Mouse (Mus musculus) midbrain, embryonic 11.5 days (tissue): ENCODE results near the gene Slc4a11. TPM values are rescaled to one million over a fixed set of nuclear protein-coding genes. Genes with fewer than 3 reads are reported as not detected.
"Not testable (repeated sequence)": the region's sequence is repeated elsewhere in the genome, so short reads cannot be mapped to it uniquely, and the experiment has no call there.

Experiments used
- ATAC-seq: fragments of 200-750 bp; cut with Nextera tagmentation; 2 replicates; pipeline ENCODE4 v1.8.0; 2017; ENCODE audit warnings: moderate TSS enrichment, moderate library complexity; ENCODE audit not compliant: low FRiP score
- DNase-seq: peaks from one replicate; pipeline ENCODE4 v3.0.0; 2015; ENCODE audit warnings: low spot score; ENCODE audit errors: missing footprints
- H3K27ac ChIP-seq: fragments of 300-500 bp; sonication (generic); 2 replicates; pipeline ENCODE4 v1.5.1; 2014; ENCODE audit warnings: low read depth, low read length
- H3K27me3 ChIP-seq: fragments of 300-500 bp; sonication (generic); 2 replicates; pipeline ENCODE4 v1.6.1; 2014; ENCODE audit warnings: mild to moderate bottlenecking, low read length, moderate library complexity, mixed read lengths; ENCODE audit not compliant: control insufficient read depth, insufficient read depth
- H3K36me3 ChIP-seq: fragments of 300-500 bp; sonication (generic); 2 replicates; pipeline ENCODE4 v1.6.1; 2014; ENCODE audit warnings: mild to moderate bottlenecking, low read length, moderate library complexity, mixed read lengths; ENCODE audit not compliant: control insufficient read depth, insufficient read depth
- H3K4me1 ChIP-seq: fragments of 300-500 bp; sonication (generic); 2 replicates; pipeline ENCODE4 v1.6.1; 2014; ENCODE audit warnings: low read length; ENCODE audit not compliant: control insufficient read depth, insufficient read depth
- H3K4me2 ChIP-seq: fragments of 300-500 bp; sonication (generic); 2 replicates; pipeline ENCODE4 v1.6.1; 2014; ENCODE audit warnings: mild to moderate bottlenecking, moderate library complexity
- H3K4me3 ChIP-seq: fragments of 300-500 bp; sonication (generic); 2 replicates; pipeline ENCODE4 v1.5.1; 2014; ENCODE audit warnings: low read depth, low read length
- H3K9ac ChIP-seq: fragments of 300-500 bp; sonication (generic); 2 replicates; pipeline ENCODE4 v1.6.1; 2014; ENCODE audit warnings: low read length
- H3K9me3 ChIP-seq: fragments of 300-500 bp; sonication (generic); 2 replicates; pipeline ENCODE4 v1.6.1; 2016; ENCODE audit warnings: low read length; ENCODE audit not compliant: control insufficient read depth
- WGBS: fragments of 180-500 bp; shearing (Covaris S2); extraction: QIAGEN DNeasy Blood & Tissue Kit; methylation state at CpG from one replicate; pipeline ENCODE4 v1.1.7; 2014; 5-methylcytosine and 5-hydroxymethylcytosine counted together
- polyA plus RNA-seq: library from polyadenylated mRNA; unstranded; fragments of >200 nt; fragmentation: Nextera tagmentation; extraction: Ambion mirVana; gene quantifications from 2 replicates; pipeline ENCODE4 v1.2.1, GENCODE M21; 2014

Gene Slc4a11
- polyA plus RNA-seq, 1 experiment from 2014 or later = 0.42 TPM

DNA sequence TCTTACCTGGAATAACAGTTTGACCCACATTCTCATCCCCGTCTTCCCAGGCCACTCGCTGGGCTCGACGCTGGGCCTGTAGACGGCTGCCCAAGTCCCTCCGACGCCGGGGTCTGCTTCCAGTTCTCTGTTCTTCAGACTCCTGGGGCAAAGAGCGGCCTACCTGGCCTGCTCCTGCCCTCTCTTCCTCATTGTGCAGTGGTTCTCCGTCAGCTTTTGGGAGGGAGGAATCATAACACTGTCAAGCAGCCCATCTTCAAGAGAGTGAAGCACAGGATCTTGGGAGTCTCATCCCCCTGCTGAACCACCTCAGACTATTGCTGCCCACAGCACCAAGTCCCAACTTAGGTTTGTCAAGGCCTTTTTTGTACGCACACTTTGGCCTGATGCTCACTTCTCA is 34.0 kb downstream of the Slc4a11 start:
- ATAC-seq (no peak), DNase-seq (peak; percentile 31)
- Histone ChIP-seq H3K4me1 (peaks cover 15% of the 10 kb centered on the region), H3K4me2 (peak overlapping the region; percentile 48), H3K36me3 (peaks cover 4% of the 10 kb centered on the region; the same call in 1 of the 2 replicates), H3K9ac (peak overlapping the region; percentile 86), H3K4me3 (no peak overlapping the region), H3K27ac (no peak overlapping the region), H3K9me3 (no peaks in the 10 kb centered on the region), H3K27me3 (no peaks in the 10 kb centered on the region)
- 89% methylated on average over 11 of the region's 11 CpGs for WGBS

DNA sequence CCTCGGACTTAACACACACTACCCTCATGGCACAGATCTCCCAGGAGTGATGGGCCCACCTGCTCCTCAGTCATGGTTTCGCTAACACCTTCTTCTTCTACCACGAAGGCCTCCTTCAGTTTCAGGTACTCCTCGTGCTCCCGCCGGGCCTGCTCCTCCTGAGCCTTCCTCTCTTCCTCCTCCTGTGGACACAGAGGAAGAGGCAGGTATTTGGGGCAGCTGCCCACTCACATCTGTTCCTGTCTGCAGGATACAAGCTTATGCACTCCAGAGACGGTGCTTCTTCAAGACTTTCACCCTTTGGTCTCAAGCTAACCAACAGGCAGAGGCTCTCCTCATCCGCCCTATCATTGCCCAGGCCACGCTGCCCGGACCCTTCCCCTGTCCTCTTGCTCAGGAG is 38.8 kb downstream of the Slc4a11 start:
- H3K4me3 ChIP-seq = no peak overlapping the region
- no peak for ATAC-seq
- no peak overlapping the region for H3K4me2 ChIP-seq
- H3K36me3 ChIP-seq = peaks cover 12% of the 10 kb centered on the region; the same call in 1 of the 2 replicates
- peaks cover 6% of the 10 kb centered on the region for H3K4me1 ChIP-seq
- H3K27me3 ChIP-seq = no peaks in the 10 kb centered on the region
- H3K9ac ChIP-seq = no peak overlapping the region
- no peak overlapping the region for H3K27ac ChIP-seq
- 95% methylated on average over 10 of the region's 10 CpGs for WGBS
- H3K9me3 ChIP-seq = no peaks in the 10 kb centered on the region
- DNase-seq = no peak

- ATAC-seq (no peak), DNase-seq (peak; percentile 28)
- Histone ChIP-seq H3K4me3 (no peak overlapping the region), H3K36me3 (peaks cover 12% of the 10 kb centered on the region; the same call in 1 of the 2 replicates), H3K4me1 (0 out of 2 replicates have a peak, but pooled peaks cover under 1% of the 10 kb centered on the region), H3K27me3 (no peaks in the 10 kb centered on the region), H3K4me2 (no peak overlapping the region), H3K9ac (no peak overlapping the region), H3K27ac (no peak overlapping the region), H3K9me3 (no peaks in the 10 kb centered on the region)
- 81% methylated on average over 6 of the region's 6 CpGs for WGBS
Observed at GRCm38 (mm10) chr2:130657541-130657940, 39.8 kb downstream of the Slc4a11 start.

- no peaks in the 10 kb centered on the region for H3K27me3 ChIP-seq
- H3K36me3 ChIP-seq = peaks cover 10% of the 10 kb centered on the region; the same call in 1 of the 2 replicates
- 93% methylated on average over 9 of the region's 9 CpGs for WGBS
Observed at GRCm38 (mm10) chr2:130656536-130656935, 40.8 kb downstream of the Slc4a11 start.

GRCm38 (mm10) chr2:130655660-130656339 is 41.5 kb downstream of the Slc4a11 start:
- no peaks in the 10 kb centered on the region for H3K27me3 ChIP-seq
- ATAC-seq = no peak
- H3K9me3 ChIP-seq = no peaks in the 10 kb centered on the region
- H3K4me3 ChIP-seq = no peak overlapping the region
- no peak overlapping the region for H3K4me2 ChIP-seq
- no peak for DNase-seq
- H3K36me3 ChIP-seq = peaks cover 10% of the 10 kb centered on the region; the same call in 1 of the 2 replicates
- no peaks in the 10 kb centered on the region for H3K4me1 ChIP-seq
- H3K27ac ChIP-seq = no peak overlapping the region
- no peak overlapping the region for H3K9ac ChIP-seq
- 90% methylated on average over 6 of the region's 6 CpGs for WGBS

More at GRCm38 (mm10) chr2:130656536-130656935, 40.8 kb downstream of the Slc4a11 start:
- H3K4me2 ChIP-seq = no peak overlapping the region
- H3K4me1 ChIP-seq = no peaks in the 10 kb centered on the region
- DNase-seq = no peak
- H3K9ac ChIP-seq = no peak overlapping the region
- H3K4me3 ChIP-seq = no peak overlapping the region
- no peaks in the 10 kb centered on the region for H3K9me3 ChIP-seq
- no peak for ATAC-seq
- H3K27ac ChIP-seq = no peak overlapping the region

DNA sequence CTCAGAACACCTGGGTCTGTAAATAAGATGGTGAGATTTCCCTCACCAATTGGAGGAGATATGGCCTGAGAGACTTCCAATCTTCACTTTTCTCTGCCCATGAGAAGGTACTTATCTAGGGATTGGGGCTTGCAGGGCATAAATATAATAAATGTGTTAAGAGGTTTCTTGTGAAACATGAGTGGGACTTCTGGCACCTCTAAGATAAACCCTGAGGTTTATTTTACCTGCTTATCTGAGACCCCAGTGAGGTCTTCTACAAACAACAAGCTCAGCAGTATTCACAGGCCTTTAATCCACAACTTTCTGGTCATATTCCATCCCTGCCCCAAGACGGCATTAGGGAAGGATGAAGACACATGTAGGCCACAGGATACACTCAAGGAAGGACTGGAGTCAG is 43.6 kb downstream of the Slc4a11 start:
- Histone ChIP-seq H3K4me1 (no peaks in the 10 kb centered on the region), H3K9me3 (no peaks in the 10 kb centered on the region), H3K9ac (no peak overlapping the region), H3K4me3 (no peak overlapping the region), H3K36me3 (peaks cover 10% of the 10 kb centered on the region; the same call in 1 of the 2 replicates), H3K4me2 (no peak overlapping the region), H3K27me3 (no peaks in the 10 kb centered on the region), H3K27ac (no peak overlapping the region)
- DNase-seq = peak; percentile 77
- 79% methylated on average over 1 of the region's 1 CpGs for WGBS
- no peak for ATAC-seq

DNA sequence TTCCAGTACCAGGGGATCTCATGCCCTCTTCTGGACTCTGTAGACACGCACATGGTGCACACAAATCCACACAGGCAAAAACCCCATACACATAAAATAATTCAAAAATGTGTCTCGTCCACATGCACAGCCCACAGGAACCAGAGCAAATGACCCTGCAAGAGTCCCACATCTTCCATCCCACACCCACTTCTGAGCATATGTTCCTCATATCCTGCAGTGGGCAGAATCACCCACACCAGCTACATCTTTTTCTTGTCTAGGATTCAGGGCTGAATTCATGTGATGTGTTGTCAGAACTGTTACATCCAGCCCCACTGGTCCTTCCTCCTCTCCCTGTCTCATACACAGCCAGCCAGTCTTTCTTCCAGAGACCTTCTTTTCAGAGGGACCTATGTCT is 44.0 kb downstream of the Slc4a11 start:
- ATAC-seq (no peak), DNase-seq (no peak)
- no peak overlapping the region for H3K4me3 ChIP-seq
- H3K27me3 ChIP-seq = no peaks in the 10 kb centered on the region
- no peaks in the 10 kb centered on the region for H3K4me1 ChIP-seq
- no peak overlapping the region for H3K4me2 ChIP-seq
- no peak overlapping the region for H3K9ac ChIP-seq
- no peaks in the 10 kb centered on the region for H3K9me3 ChIP-seq
- 90% methylated on average over 2 of the region's 2 CpGs for WGBS
- H3K27ac ChIP-seq = no peak overlapping the region
- H3K36me3 ChIP-seq = peaks cover 7% of the 10 kb centered on the region; the same call in 1 of the 2 replicates

DNA sequence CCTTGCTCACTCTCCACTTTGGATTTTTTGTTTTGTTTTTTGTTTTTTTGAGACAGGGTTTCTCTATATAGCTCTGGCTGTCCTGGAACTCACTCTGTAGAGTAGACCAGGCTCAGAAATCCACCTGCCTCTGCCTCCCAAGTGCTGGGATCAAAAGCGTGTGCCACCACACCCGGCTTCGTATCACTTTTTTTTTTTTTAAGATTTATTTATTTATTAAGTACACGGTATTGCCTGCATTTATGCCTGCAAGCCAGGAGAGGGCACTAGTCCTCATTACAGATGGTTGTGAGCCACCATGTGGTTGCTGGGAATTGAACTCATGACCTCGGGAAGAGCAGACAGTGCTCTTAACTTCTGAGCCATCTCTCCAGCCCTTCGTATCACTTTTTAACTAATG is 48.3 kb downstream of the Slc4a11 start:
- H3K4me3 ChIP-seq, H3K27ac ChIP-seq, H3K9ac ChIP-seq, H3K27me3 ChIP-seq, DNase-seq, H3K4me1 ChIP-seq, ATAC-seq, H3K9me3 ChIP-seq, H3K4me2 ChIP-seq, H3K36me3 ChIP-seq: not testable (repeated sequence)
- 83% methylated on average over 6 of the region's 6 CpGs for WGBS

DNA sequence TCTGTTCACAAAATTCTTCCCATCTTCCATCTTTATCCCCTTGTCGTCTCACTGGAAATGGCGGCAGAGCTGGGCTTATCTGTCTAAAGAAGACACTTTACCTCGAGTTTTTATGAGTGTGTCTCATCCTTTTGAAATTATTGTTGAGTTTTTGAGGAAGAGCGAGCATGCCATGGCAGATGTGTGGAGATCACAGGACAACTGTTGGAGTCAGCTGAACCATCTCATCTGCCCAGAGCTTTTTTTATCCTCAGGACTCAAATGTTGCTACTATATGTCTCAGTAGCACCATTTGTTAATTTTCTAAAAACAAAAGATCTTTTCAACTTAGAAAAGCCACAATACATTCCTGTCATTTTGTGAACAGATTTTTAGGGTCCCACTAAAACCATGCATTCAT is 52.1 kb downstream of the Slc4a11 start:
- no peak for DNase-seq
- H3K4me1 ChIP-seq = peaks cover 4% of the 10 kb centered on the region; the same call in 1 of the 2 replicates
- no peak overlapping the region for H3K9ac ChIP-seq

More for the DNA sequence above, 52.1 kb downstream of the Slc4a11 start:
- Histone ChIP-seq H3K36me3 (no peaks in the 10 kb centered on the region), H3K9me3 (no peaks in the 10 kb centered on the region), H3K4me2 (no peak overlapping the region), H3K27me3 (no peaks in the 10 kb centered on the region), H3K27ac (no peak overlapping the region), H3K4me3 (no peak overlapping the region)
- no peak for ATAC-seq
- WGBS = 87% methylated on average over 4 of the region's 4 CpGs
